Mouse (Mus musculus): ENCODE measurements around the gene Slc17a9. TPM values are rescaled to one million over a fixed set of nuclear protein-coding genes. Genes with fewer than 3 reads are reported as not detected.

Slc17a9 gene
- total and polyA plus RNA-seq, 3 experiments, result 0.42 to 2.6 (median 0.43) TPM

DNA sequence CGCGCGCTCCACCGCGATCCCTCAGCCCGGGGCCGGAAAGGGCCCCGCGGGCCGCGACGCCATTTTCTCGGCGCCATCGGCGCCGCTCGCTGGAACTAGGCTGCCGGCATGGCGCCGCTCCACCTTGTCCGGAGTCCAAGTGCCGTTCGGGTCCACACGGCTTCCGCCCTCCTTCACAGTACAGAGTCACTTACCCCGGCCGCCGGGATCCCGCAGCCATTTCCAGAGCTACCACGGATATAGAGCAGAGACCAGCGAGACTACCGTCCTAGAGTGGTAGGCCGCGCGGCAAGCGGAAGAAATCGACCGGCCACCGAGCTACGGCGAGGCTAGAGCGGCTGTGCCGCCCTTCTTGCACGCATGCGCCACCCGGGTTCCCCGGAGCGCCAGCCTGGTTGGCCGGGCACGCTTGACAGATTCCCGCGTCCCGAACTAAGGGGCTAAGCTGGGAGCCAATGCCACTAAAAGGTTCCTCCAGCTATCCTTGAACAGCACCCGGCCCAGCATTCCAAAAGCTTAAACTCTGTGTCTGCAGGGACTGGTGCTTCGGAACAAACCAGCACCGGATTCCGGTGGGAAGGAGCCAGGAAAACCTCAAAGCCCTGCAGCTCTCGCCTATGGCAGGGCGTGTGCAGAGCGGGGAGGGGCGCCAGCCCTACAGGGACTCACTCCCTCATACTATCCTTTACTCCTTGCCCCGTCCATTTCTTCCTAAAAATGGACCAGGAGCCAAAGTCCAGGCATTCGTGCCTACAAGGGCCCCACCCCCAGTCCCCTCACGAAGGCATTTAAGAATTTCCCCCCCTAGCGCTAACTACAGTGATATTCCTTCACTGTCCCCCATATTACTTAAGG, 23.1 kb upstream of the Slc17a9 start:
- Histone ChIP-seq H3K79me2 (replicated peaks; ENCODE audit: control insufficient read depth, insufficient read depth, low read length) (peaks cover 13% of the 10 kb centered on the region), H3K4me1 (ENCODE audit: control insufficient read depth, insufficient read depth, low read length) (peaks cover 33% of the 10 kb centered on the region), H3K9ac (ENCODE audit: low read depth, low read length) (peak overlapping the region; percentile 82), H3K27me3 (ENCODE audit: control insufficient read depth, insufficient read depth, low read length) (no peaks in the 10 kb centered on the region), H3K36me3 (ENCODE audit: control insufficient read depth, insufficient read depth, low read length) (peaks cover 33% of the 10 kb centered on the region), H3K4me3 (peak overlapping the region; percentile 85), H3K27ac (peak overlapping the region; percentile 94)
- TF ChIP-seq EP300 (IDR thresholded peaks at IDR 0.05; ENCODE audit: insufficient read depth, low read depth, low read length), result no peak; the same call in 1 of the 2 replicates
- peak; percentile 4; the same call in 1 of the 2 replicates for TF ChIP-seq CTCF (IDR thresholded peaks at IDR 0.05)
- TF ChIP-seq POLR2A (IDR thresholded peaks at IDR 0.05; ENCODE audit: insufficient read depth, low read depth, low read length), result peak; percentile 63
- DNase-seq, result peak; percentile 92 to 95
- intact Hi-C loops (cut with DNase I), result loop anchor here (5.0 kb wide), 1 partner anchor 120 kb away; the partner anchor contains the start of gene Mrgbp
- under 1% methylated on average over 66 of the region's 66 CpGs for WGBS

DNA sequence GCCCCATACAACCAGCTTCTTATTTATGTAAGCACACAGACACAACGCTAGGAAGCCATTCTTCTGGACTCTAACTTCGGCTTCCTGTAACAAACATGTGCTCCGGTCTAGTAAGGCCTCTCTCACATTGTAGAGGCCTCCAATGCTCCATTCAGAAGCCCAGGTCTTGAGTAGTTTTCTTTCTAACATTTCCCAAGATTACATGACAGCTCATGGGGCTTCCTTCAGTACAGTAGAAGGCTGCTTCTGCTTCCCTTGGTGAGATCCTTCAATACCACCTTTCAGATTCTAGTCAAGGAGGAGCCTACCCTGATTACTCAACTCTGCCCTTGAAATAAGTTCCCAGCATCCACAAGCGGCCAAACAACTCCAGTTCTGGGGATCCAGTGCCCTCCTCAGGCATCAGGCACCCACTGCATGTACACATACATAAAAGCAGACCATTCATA, 22.3 kb upstream of the Slc17a9 start:
- intact Hi-C loops (cut with DNase I), result loop anchor here (5.0 kb wide), 1 partner anchor 120 kb away; the partner anchor contains the start of gene Mrgbp
- Histone ChIP-seq H3K9ac (ENCODE audit: low read depth, low read length) (peak overlapping the region; percentile 82), H3K27ac (peak overlapping the region; percentile 94), H3K4me1 (ENCODE audit: control insufficient read depth, insufficient read depth, low read length) (peaks cover 33% of the 10 kb centered on the region), H3K36me3 (ENCODE audit: control insufficient read depth, insufficient read depth, low read length) (peaks cover 32% of the 10 kb centered on the region), H3K79me2 (replicated peaks; ENCODE audit: control insufficient read depth, insufficient read depth, low read length) (peaks cover 13% of the 10 kb centered on the region), H3K27me3 (ENCODE audit: control insufficient read depth, insufficient read depth, low read length) (no peaks in the 10 kb centered on the region), H3K4me3 (peak overlapping the region; percentile 85)
- no peak for TF ChIP-seq POLR2A (IDR thresholded peaks at IDR 0.05; ENCODE audit: insufficient read depth, low read depth, low read length)
- no peak for TF ChIP-seq EP300 (IDR thresholded peaks at IDR 0.05; ENCODE audit: insufficient read depth, low read depth, low read length)
- no peak for TF ChIP-seq CTCF (IDR thresholded peaks at IDR 0.05)
- DNase-seq, result no peak
- 10% methylated on average over 4 of the region's 4 CpGs for WGBS

DNA sequence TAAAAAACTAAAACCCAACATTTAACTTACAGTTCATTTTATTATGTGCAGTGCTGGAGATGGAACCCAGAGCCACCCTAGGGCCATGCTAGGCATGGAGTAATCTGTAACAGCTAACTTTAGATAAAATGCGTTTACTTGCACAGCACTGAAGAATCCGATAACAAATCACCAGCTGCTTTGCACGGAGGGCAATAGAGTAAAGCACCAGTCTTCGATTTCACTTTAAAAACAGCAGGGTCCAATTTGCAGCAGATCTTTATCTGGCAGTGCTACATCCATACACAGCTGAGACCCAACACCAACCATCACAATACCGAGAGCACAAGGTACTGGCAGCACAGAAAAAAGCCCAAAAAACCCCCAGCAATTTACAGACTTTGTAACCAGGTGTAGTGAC, 21.9 kb upstream of the Slc17a9 start:
- H3K9ac ChIP-seq (ENCODE audit: low read depth, low read length), result no peak overlapping the region
- no peaks in the 10 kb centered on the region for H3K27me3 ChIP-seq (ENCODE audit: control insufficient read depth, insufficient read depth, low read length)
- peaks cover 30% of the 10 kb centered on the region for H3K36me3 ChIP-seq (ENCODE audit: control insufficient read depth, insufficient read depth, low read length)
- H3K27ac ChIP-seq, result peak overlapping the region; percentile 94
- no peak overlapping the region for H3K4me3 ChIP-seq
- intact Hi-C loops (cut with DNase I), result loop anchor here (5.0 kb wide), 1 partner anchor 121 kb away; the partner anchor contains the start of gene Mrgbp
- TF ChIP-seq EP300 (IDR thresholded peaks at IDR 0.05; ENCODE audit: insufficient read depth, low read depth, low read length), result no peak
- TF ChIP-seq POLR2A (IDR thresholded peaks at IDR 0.05; ENCODE audit: insufficient read depth, low read depth, low read length), result no peak
- no peak for TF ChIP-seq CTCF (IDR thresholded peaks at IDR 0.05)
- no peak for DNase-seq
- peaks cover 11% of the 10 kb centered on the region for H3K79me2 ChIP-seq (replicated peaks; ENCODE audit: control insufficient read depth, insufficient read depth, low read length)
- H3K4me1 ChIP-seq (ENCODE audit: control insufficient read depth, insufficient read depth, low read length), result peaks cover 32% of the 10 kb centered on the region
- 66% methylated on average over 5 of the region's 5 CpGs for WGBS

DNA sequence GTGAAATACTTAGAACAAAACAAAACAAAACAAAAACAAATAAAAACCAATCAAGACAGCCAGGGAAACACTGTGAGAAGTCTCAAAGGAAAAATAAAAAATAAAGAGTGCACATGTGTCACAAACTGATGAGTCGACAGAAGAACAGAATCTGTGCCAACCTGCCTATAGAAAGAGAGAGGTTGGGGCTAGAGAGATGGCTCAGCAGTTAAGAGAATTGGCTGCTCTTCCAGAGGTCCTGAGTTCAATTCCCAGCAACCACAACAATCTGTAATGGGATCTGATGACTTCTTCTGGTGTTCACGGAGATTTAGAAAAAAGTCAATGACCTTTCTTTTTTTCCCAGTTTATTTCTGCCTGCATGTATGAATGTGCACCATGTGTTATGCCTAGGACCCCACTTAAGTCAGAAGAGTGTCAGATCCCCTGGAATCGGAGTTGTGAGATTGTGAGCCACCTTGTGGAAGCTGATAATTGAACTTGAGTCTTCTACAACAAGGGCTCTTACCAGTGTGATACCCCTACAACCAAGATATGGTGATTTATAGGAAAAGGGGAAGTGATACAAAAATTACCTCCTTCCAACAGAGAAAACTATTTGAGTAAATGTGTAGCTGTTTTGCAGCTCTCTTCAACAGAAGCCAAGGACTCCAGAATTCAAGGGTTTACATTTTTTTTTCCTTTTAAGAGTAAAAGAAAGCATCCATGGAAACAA, 21.3 kb upstream of the Slc17a9 start:
- no peaks in the 10 kb centered on the region for H3K27me3 ChIP-seq (ENCODE audit: control insufficient read depth, insufficient read depth, low read length)
- H3K79me2 ChIP-seq (replicated peaks; ENCODE audit: control insufficient read depth, insufficient read depth, low read length), result peaks cover 12% of the 10 kb centered on the region
- DNase-seq, result no peak
- peaks cover 31% of the 10 kb centered on the region for H3K4me1 ChIP-seq (ENCODE audit: control insufficient read depth, insufficient read depth, low read length)
- intact Hi-C loops (cut with DNase I), result loop anchor here (5.0 kb wide), 1 partner anchor 122 kb away; the partner anchor contains the start of gene Mrgbp
- H3K4me3 ChIP-seq, result peak overlapping the region; percentile 3; the same call in 1 of the 2 replicates
- no peak overlapping the region for H3K9ac ChIP-seq (ENCODE audit: low read depth, low read length)
- TF ChIP-seq POLR2A (IDR thresholded peaks at IDR 0.05; ENCODE audit: insufficient read depth, low read depth, low read length), result no peak
- no peak for TF ChIP-seq CTCF (IDR thresholded peaks at IDR 0.05)
- TF ChIP-seq EP300 (IDR thresholded peaks at IDR 0.05; ENCODE audit: insufficient read depth, low read depth, low read length), result no peak
- 58% methylated on average over 3 of the region's 3 CpGs for WGBS
- peaks cover 36% of the 10 kb centered on the region for H3K36me3 ChIP-seq (ENCODE audit: control insufficient read depth, insufficient read depth, low read length)
- H3K27ac ChIP-seq, result peak overlapping the region; percentile 89

DNA sequence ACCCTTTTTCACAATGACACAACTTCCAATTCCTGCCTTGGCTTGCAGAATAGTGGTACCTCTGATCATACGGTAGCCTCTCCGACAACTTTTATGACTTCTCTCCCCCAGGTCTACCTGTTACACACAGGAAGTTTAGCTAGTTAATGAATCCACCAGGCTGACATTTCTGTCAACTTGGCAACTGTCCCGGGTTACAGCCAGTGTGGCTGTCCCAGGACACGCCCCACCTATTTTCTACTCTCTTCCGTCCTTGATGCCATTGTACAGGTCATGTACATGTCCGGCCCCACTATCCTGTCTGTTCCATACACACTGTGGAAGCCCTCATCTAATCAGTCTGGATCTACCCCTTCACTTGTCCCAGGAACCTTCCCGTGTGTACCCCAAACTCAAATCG, 20.5 kb upstream of the Slc17a9 start:
- H3K9ac ChIP-seq (ENCODE audit: low read depth, low read length), result peak overlapping the region; percentile 2; the same call in 1 of the 2 replicates
- peaks cover 30% of the 10 kb centered on the region for H3K4me1 ChIP-seq (ENCODE audit: control insufficient read depth, insufficient read depth, low read length)
- 21% methylated on average over 8 of the region's 8 CpGs for WGBS

More for the DNA sequence above, 20.5 kb upstream of the Slc17a9 start:
- intact Hi-C loops (cut with DNase I), result loop anchor here (5.0 kb wide), 1 partner anchor 122 kb away; the partner anchor contains the start of gene Mrgbp
- Histone ChIP-seq H3K4me3 (peak overlapping the region; percentile 3; the same call in 1 of the 2 replicates), H3K27me3 (ENCODE audit: control insufficient read depth, insufficient read depth, low read length) (no peaks in the 10 kb centered on the region), H3K36me3 (ENCODE audit: control insufficient read depth, insufficient read depth, low read length) (peaks cover 32% of the 10 kb centered on the region), H3K79me2 (replicated peaks; ENCODE audit: control insufficient read depth, insufficient read depth, low read length) (peaks cover 12% of the 10 kb centered on the region), H3K27ac (peak overlapping the region; percentile 89)
- DNase-seq, result peak; percentile 56 to 77
- no peak for TF ChIP-seq CTCF (IDR thresholded peaks at IDR 0.05)
- TF ChIP-seq POLR2A (IDR thresholded peaks at IDR 0.05; ENCODE audit: insufficient read depth, low read depth, low read length), result peak; percentile 47; the same call in 1 of the 2 replicates
- peak; percentile 69; the same call in 1 of the 2 replicates for TF ChIP-seq EP300 (IDR thresholded peaks at IDR 0.05; ENCODE audit: insufficient read depth, low read depth, low read length)
